Mouse (Mus musculus): Measurements from ENCODE around the gene Cntf. TPM values are rescaled to one million over a fixed set of nuclear protein-coding genes. Genes with fewer than 3 reads are reported as not detected.

Cntf gene
- total and polyA plus RNA-seq, 3 experiments: 1.6 to 3.6 (median 2.2) TPM

DNA sequence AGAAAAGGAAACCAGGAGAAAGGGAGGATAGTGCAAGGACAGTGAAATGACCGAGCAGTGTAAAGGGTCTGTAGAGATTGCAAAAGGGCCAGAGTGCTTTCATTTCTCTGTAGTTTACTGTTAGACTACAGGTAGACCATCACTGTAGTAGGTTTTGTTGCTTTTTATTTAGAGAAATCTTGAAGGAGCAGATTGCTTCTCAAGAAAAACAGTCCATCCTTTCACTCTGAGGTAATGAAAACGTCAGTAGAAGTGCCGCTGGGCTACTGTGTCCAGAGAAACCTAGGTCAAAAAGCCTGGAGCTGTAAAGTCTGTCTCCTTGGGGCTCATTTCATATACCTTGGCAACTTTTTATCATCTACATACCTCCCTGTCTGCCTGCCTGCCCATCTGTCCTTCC lies 33.6 kb upstream of the Cntf start:
- TF ChIP-seq KAT2A (IDR thresholded peaks at IDR 0.05; ENCODE audit: insufficient replicate concordance, low read length) (no peak), JUN (IDR thresholded peaks at IDR 0.05; ENCODE audit: insufficient read depth, low read depth, low read length) (no peak), MEF2A (IDR thresholded peaks at IDR 0.05; ENCODE audit: borderline replicate concordance, low read depth, low read length) (no peak), CHD2 (IDR thresholded peaks at IDR 0.05; ENCODE audit: low read length) (no peak), CTCF (conservative IDR thresholded peaks at IDR 0.05 in 1 of 2, IDR thresholded peaks at IDR 0.05 in 1 of 2; ENCODE audit: low read depth in 2 of 2, low read length in 2 of 2) (no peak), ETS1 (conservative IDR thresholded peaks at IDR 0.05; ENCODE audit: low read depth, low read length) (no peak), MAZ (IDR thresholded peaks at IDR 0.05; ENCODE audit: low read depth, low read length) (no peak), JUND (conservative IDR thresholded peaks at IDR 0.05; ENCODE audit: low read depth, low read length) (no peak), USF1 (IDR thresholded peaks at IDR 0.05; ENCODE audit: low read depth, low read length) (no peak), ZNF384 (IDR thresholded peaks at IDR 0.05; ENCODE audit: low read depth, low read length) (no peak), POLR2A (IDR thresholded peaks at IDR 0.05; ENCODE audit: low read depth, low read length) (no peak), ZC3H11A (IDR thresholded peaks at IDR 0.05; ENCODE audit: low read depth, low read length) (no peak), MAFK (IDR thresholded peaks at IDR 0.05; ENCODE audit: insufficient replicate concordance, low read length) (no peak), TBP (conservative IDR thresholded peaks at IDR 0.05; ENCODE audit: low read depth, low read length) (0 out of 2 replicates have a peak, but pooled peaks have one; percentile 14), E2F4 (IDR thresholded peaks at IDR 0.05; ENCODE audit: insufficient replicate concordance, low read depth, low read length) (no peak), MXI1 (IDR thresholded peaks at IDR 0.05; ENCODE audit: low read depth, low read length) (0 out of 2 replicates have a peak, but pooled peaks have one; percentile 11), ZMIZ1 (IDR thresholded peaks at IDR 0.05; ENCODE audit: low read depth, low read length) (no peak)
- in situ Hi-C loops (cut with MboI; ENCODE audit: low pct_ligation_motif_present, low pct_unique_long_range_greater_than_20kb, low sequenced_read_pairs): no loop called here
- H3K36me3 ChIP-seq (replicated peaks in 1 of 2; ENCODE audit: control insufficient read depth in 1 of 2, insufficient read depth in 1 of 2, low read length in 1 of 2): peaks cover 0 to 4% of the 10 kb centered on the region in 2 experiments
- H3K4me1 ChIP-seq (ENCODE audit: control insufficient read depth in 1 of 2, insufficient read depth in 2 of 2): peaks cover 0 to 7% of the 10 kb centered on the region in 2 experiments; a peak in 1 of 4 replicates
- H3K27me3 ChIP-seq (replicated peaks): no peaks in the 10 kb centered on the region
- peak overlapping the region; percentile 61 to 85 (median 82) for H3K4me3 ChIP-seq (replicated peaks in 1 of 3; ENCODE audit: low read depth in 2 of 3, low read length in 2 of 3, poor library complexity in 1 of 3)
- dilution Hi-C loops (cut with MboI; ENCODE audit: extremely low pct_ligation_motif_present, extremely low pct_unique_long_range_greater_than_20kb, low sequenced_read_pairs): no loop called here
- peak overlapping the region; percentile 76 for H3K4me2 ChIP-seq (ENCODE audit: insufficient read depth, low read depth, poor library complexity, severe bottlenecking)
- peak; percentile 19 for DNase-seq (ENCODE audit: extremely low read depth)
- H3K9me3 ChIP-seq (replicated peaks; ENCODE audit: low read length): no peaks in the 10 kb centered on the region
- peak overlapping the region; percentile 95 for H3K9ac ChIP-seq (ENCODE audit: insufficient read depth, low read depth)
- peaks cover 21% of the 10 kb centered on the region for H3K79me2 ChIP-seq (replicated peaks; ENCODE audit: control insufficient read depth, extremely low read depth, insufficient read depth, poor library complexity, severe bottlenecking)
- H3K27ac ChIP-seq (ENCODE audit: insufficient read depth, low read depth): peak overlapping the region; percentile 95

DNA sequence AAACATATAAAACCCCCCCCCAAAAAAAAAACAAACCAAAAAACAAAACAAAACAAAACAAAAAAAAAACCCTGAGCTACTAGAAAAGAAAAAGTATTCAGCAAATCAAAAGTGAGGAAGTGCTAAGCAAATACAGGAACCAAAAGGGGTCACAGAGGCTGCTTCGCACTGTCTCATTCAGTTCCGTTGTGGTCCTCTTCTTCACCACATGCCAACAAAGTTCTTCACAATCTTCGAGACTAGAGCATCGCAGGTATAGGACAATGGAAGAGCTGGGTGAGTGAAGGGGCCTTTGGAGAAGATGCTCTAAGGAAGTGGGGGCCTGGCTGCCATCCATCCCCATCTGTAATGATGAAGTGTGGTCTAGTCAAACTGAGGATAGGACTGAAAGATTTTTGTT lies 33.0 kb upstream of the Cntf start:
- peak; percentile 82 for DNase-seq (ENCODE audit: extremely low read depth)
- Histone ChIP-seq H3K9me3 (replicated peaks; ENCODE audit: low read length) (no peaks in the 10 kb centered on the region), H3K4me3 (replicated peaks in 1 of 3; ENCODE audit: low read depth in 2 of 3, low read length in 2 of 3, poor library complexity in 1 of 3) (peak overlapping the region; percentile 61 to 85 (median 82)), H3K27me3 (replicated peaks) (no peaks in the 10 kb centered on the region), H3K4me2 (ENCODE audit: insufficient read depth, low read depth, poor library complexity, severe bottlenecking) (peak overlapping the region; percentile 76), H3K4me1 (ENCODE audit: control insufficient read depth in 1 of 2, insufficient read depth in 2 of 2) (peaks cover 0 to 7% of the 10 kb centered on the region in 2 experiments; a peak in 1 of 4 replicates), H3K9ac (ENCODE audit: insufficient read depth, low read depth) (peak overlapping the region; percentile 95), H3K79me2 (replicated peaks; ENCODE audit: control insufficient read depth, extremely low read depth, insufficient read depth, poor library complexity, severe bottlenecking) (peaks cover 21% of the 10 kb centered on the region), H3K36me3 (replicated peaks in 1 of 2; ENCODE audit: control insufficient read depth in 1 of 2, insufficient read depth in 1 of 2, low read length in 1 of 2) (peaks cover 0 to 2% of the 10 kb centered on the region in 2 experiments), H3K27ac (ENCODE audit: insufficient read depth, low read depth) (peak overlapping the region; percentile 95)
- dilution Hi-C loops (cut with MboI; ENCODE audit: extremely low pct_ligation_motif_present, extremely low pct_unique_long_range_greater_than_20kb, low sequenced_read_pairs) (no loop called here), in situ Hi-C loops (cut with MboI; ENCODE audit: low pct_ligation_motif_present, low pct_unique_long_range_greater_than_20kb, low sequenced_read_pairs) (no loop called here)
- TF ChIP-seq KAT2A (IDR thresholded peaks at IDR 0.05; ENCODE audit: insufficient replicate concordance, low read length): no peak
- TF ChIP-seq USF1 (IDR thresholded peaks at IDR 0.05; ENCODE audit: low read depth, low read length): no peak
- TF ChIP-seq ZMIZ1 (IDR thresholded peaks at IDR 0.05; ENCODE audit: low read depth, low read length): no peak
- peak; percentile 67; the same call in 1 of the 2 replicates for TF ChIP-seq ZNF384 (IDR thresholded peaks at IDR 0.05; ENCODE audit: low read depth, low read length)
- TF ChIP-seq CHD2 (IDR thresholded peaks at IDR 0.05; ENCODE audit: low read length): no peak
- peak; percentile 79 for TF ChIP-seq TBP (conservative IDR thresholded peaks at IDR 0.05; ENCODE audit: low read depth, low read length)
- no peak for TF ChIP-seq IRF4 (IDR thresholded peaks at IDR 0.05; ENCODE audit: low read depth, low read length)
- TF ChIP-seq MEF2A (IDR thresholded peaks at IDR 0.05; ENCODE audit: borderline replicate concordance, low read depth, low read length): no peak; the same call in 1 of the 2 replicates
- TF ChIP-seq PAX5 (IDR thresholded peaks at IDR 0.05; ENCODE audit: low read length): no peak
- TF ChIP-seq MYC (IDR thresholded peaks at IDR 0.05; ENCODE audit: low read depth, low read length): no peak
- peak; percentile 76 for TF ChIP-seq SIN3A (IDR thresholded peaks at IDR 0.05; ENCODE audit: low read length)
- no peak for TF ChIP-seq JUN (IDR thresholded peaks at IDR 0.05; ENCODE audit: insufficient read depth, low read depth, low read length)
- peak; percentile 38; the same call in 1 of the 2 replicates for TF ChIP-seq TCF12 (IDR thresholded peaks at IDR 0.05; ENCODE audit: low read depth, low read length)
- TF ChIP-seq JUND (conservative IDR thresholded peaks at IDR 0.05; ENCODE audit: low read depth, low read length): no peak
- peak; percentile 51; the same call in 1 of the 2 replicates for TF ChIP-seq MAX (IDR thresholded peaks at IDR 0.05; ENCODE audit: low read length)
- no peak for TF ChIP-seq POLR2AphosphoS2 (IDR thresholded peaks at IDR 0.05; ENCODE audit: low read depth, low read length)
- TF ChIP-seq RCOR1 (conservative IDR thresholded peaks at IDR 0.05; ENCODE audit: low read depth, low read length): no peak
- no peak for TF ChIP-seq RAD21 (IDR thresholded peaks at IDR 0.05; ENCODE audit: low read depth, low read length)
- TF ChIP-seq ZKSCAN1 (IDR thresholded peaks at IDR 0.05; ENCODE audit: borderline replicate concordance, low read depth, low read length): no peak
- no peak for TF ChIP-seq UBTF (IDR thresholded peaks at IDR 0.05; ENCODE audit: low read depth, low read length)
- TF ChIP-seq POLR2A (IDR thresholded peaks at IDR 0.05; ENCODE audit: low read depth, low read length): peak; percentile 75
- TF ChIP-seq BHLHE40 (IDR thresholded peaks at IDR 0.05; ENCODE audit: low read depth, low read length): peak; percentile 32; the same call in 1 of the 2 replicates
- no peak for TF ChIP-seq EP300 (IDR thresholded peaks at IDR 0.05; ENCODE audit: low read length)
- no peak for TF ChIP-seq MAFK (IDR thresholded peaks at IDR 0.05; ENCODE audit: insufficient replicate concordance, low read length)
- TF ChIP-seq ETS1 (conservative IDR thresholded peaks at IDR 0.05; ENCODE audit: low read depth, low read length): no peak; the same call in 1 of the 2 replicates

Measured in CH12.LX (cell line).